Mouse (Mus musculus): ENCODE measurements around the gene Eea1. TPM values are rescaled to one million over a fixed set of nuclear protein-coding genes. Genes with fewer than 3 reads are reported as not detected.

Eea1 gene
- polyA plus RNA-seq, 1 experiment from 2014 or later: 13.5 TPM

DNA sequence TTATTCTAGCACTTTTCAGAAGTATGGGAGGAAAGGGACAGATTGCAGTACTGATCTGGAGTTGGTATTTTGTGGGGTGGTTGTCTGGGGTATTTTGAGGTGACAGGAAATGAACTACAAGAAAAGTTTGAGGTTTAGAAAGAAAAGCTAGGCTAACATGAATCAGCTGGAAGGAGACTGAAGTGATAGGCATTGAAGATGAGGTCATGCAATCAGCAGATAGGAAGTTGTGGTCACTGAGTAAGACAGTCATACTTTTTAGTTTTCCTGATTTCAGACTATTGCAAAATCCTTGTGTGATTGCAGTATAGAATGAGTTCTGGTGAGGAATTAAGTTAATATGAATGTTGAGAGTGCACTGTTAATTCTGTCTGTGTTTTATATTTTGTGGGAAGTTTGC lies 75.3 kb downstream of the Eea1 start:
- H3K36me3 ChIP-seq (ENCODE audit: control insufficient read depth, insufficient read depth, low read length): 0 out of 2 replicates have a peak, but pooled peaks cover 2% of the 10 kb centered on the region
- DNase-seq (ENCODE audit: low spot score) (no peak), ATAC-seq (ENCODE audit: insufficient read depth, low FRiP score, low TSS enrichment) (no peak)

DNA sequence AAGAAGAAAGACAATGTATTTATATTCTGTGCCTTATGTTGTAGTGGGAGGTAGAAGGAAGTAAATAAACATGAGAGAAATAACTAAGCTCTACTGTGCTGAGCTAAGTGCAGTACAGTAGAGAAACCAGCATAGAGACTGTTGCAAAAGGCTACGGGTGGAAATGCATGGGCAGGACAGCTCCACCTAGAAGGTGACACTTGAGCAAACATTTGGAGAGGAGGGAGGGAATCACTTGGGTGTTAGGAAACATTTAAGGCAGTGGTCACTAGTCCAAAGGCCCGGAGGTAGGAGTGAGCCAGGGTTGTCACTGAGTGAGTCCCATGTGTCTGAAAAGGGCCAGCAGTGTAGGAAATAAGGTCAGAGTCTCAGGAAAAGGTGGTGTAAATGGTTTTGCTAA lies 77.0 kb downstream of the Eea1 start:
- Histone ChIP-seq H3K36me3 (ENCODE audit: control insufficient read depth, insufficient read depth, low read length) (no peaks in the 10 kb centered on the region), H3K4me3 (ENCODE audit: low read depth, low read length) (no peak overlapping the region), H3K27me3 (ENCODE audit: control insufficient read depth, insufficient read depth, low read length) (no peaks in the 10 kb centered on the region), H3K4me1 (ENCODE audit: control insufficient read depth, insufficient read depth, low read length) (no peaks in the 10 kb centered on the region), H3K27ac (ENCODE audit: low read depth, low read length) (no peak overlapping the region), H3K4me2 (ENCODE audit: low read depth) (no peak overlapping the region), H3K9ac (ENCODE audit: low read length) (no peak overlapping the region), H3K9me3 (ENCODE audit: control insufficient read depth, low read length) (no peaks in the 10 kb centered on the region)
- ATAC-seq (ENCODE audit: insufficient read depth, low FRiP score, low TSS enrichment): no peak
- 90% methylated on average over 2 of the region's 2 CpGs for WGBS
- no peak for DNase-seq (ENCODE audit: low spot score)

More for the DNA sequence above, 75.3 kb downstream of the Eea1 start:
- H3K9ac ChIP-seq (ENCODE audit: low read length): no peak overlapping the region
- no peaks in the 10 kb centered on the region for H3K27me3 ChIP-seq (ENCODE audit: control insufficient read depth, insufficient read depth, low read length)
- H3K27ac ChIP-seq (ENCODE audit: low read depth, low read length): no peak overlapping the region
- no peaks in the 10 kb centered on the region for H3K9me3 ChIP-seq (ENCODE audit: control insufficient read depth, low read length)
- no peaks in the 10 kb centered on the region for H3K4me1 ChIP-seq (ENCODE audit: control insufficient read depth, insufficient read depth, low read length)
- no peak overlapping the region for H3K4me2 ChIP-seq (ENCODE audit: low read depth)
- no peak overlapping the region for H3K4me3 ChIP-seq (ENCODE audit: low read depth, low read length)

DNA sequence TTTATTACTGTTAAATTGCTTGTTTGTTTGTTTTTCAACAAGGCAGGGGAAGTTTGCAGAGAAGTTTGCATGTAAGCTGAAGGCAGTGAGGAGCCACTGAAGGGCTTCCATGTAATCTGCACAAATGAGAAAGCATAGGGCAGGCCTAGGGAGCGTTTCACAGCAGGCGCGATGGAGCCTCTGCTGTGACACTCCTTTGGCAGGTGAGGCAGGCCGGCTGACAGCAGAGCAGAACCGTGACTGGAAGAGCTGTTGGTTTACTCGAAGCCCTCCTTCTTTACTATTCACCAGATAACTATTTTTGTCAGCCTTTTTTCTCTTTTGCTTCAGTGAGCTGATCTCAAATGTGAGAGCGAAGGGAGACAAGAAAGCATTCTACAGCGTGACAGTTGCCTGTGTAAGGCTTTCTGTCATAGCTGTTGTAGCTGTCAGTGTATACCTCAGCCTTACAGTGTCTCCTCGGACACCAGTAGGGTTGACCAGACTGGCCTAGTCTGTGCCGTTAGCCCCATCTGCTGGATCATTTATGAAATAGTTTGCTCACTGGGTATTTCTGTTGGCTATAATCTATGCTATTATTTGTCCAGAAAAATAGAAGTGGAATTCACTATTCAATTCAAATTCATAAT lies 93.0 kb downstream of the Eea1 start:
- WGBS: 47% methylated on average over 10 of the region's 10 CpGs
- H3K4me2 ChIP-seq (ENCODE audit: low read depth): no peak overlapping the region
- H3K9ac ChIP-seq (ENCODE audit: low read length): no peak overlapping the region
- H3K27me3 ChIP-seq (ENCODE audit: control insufficient read depth, insufficient read depth, low read length): no peaks in the 10 kb centered on the region
- H3K4me1 ChIP-seq (ENCODE audit: control insufficient read depth, insufficient read depth, low read length): no peaks in the 10 kb centered on the region
- no peaks in the 10 kb centered on the region for H3K9me3 ChIP-seq (ENCODE audit: control insufficient read depth, low read length)
- no peak overlapping the region for H3K4me3 ChIP-seq (ENCODE audit: low read depth, low read length)
- no peak for ATAC-seq (ENCODE audit: insufficient read depth, low FRiP score, low TSS enrichment)
- no peak overlapping the region for H3K27ac ChIP-seq (ENCODE audit: low read depth, low read length)
- H3K36me3 ChIP-seq (ENCODE audit: control insufficient read depth, insufficient read depth, low read length): no peaks in the 10 kb centered on the region
- DNase-seq (ENCODE audit: low spot score): peak; percentile 43

DNA sequence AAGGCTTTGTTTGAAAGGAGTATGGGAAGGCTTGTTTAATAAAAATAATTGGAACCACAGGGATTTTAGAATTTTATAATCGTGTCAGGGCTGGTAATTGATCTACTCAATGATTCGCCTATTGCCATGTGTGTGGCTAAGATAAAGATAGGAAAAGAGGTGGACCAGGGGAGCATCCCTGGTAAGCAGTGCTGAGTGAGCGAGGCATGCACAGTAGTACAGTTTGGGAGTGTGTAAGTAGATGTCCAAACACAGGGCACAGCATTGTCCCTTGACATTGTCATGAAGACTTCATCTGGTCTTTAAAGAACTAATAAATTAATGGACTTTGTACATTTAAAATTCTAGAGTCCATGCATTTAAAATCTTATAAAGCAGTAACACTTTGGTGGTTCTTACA lies 93.7 kb downstream of the Eea1 start:
- Histone ChIP-seq H3K4me3 (ENCODE audit: low read depth, low read length) (no peak overlapping the region), H3K27ac (ENCODE audit: low read depth, low read length) (no peak overlapping the region), H3K27me3 (ENCODE audit: control insufficient read depth, insufficient read depth, low read length) (no peaks in the 10 kb centered on the region), H3K36me3 (ENCODE audit: control insufficient read depth, insufficient read depth, low read length) (no peaks in the 10 kb centered on the region), H3K4me2 (ENCODE audit: low read depth) (no peak overlapping the region), H3K9ac (ENCODE audit: low read length) (no peak overlapping the region), H3K4me1 (ENCODE audit: control insufficient read depth, insufficient read depth, low read length) (no peaks in the 10 kb centered on the region), H3K9me3 (ENCODE audit: control insufficient read depth, low read length) (no peaks in the 10 kb centered on the region)
- ATAC-seq (ENCODE audit: insufficient read depth, low FRiP score, low TSS enrichment) (no peak), DNase-seq (ENCODE audit: low spot score) (no peak)
- WGBS: 79% methylated on average over 3 of the region's 3 CpGs

DNA sequence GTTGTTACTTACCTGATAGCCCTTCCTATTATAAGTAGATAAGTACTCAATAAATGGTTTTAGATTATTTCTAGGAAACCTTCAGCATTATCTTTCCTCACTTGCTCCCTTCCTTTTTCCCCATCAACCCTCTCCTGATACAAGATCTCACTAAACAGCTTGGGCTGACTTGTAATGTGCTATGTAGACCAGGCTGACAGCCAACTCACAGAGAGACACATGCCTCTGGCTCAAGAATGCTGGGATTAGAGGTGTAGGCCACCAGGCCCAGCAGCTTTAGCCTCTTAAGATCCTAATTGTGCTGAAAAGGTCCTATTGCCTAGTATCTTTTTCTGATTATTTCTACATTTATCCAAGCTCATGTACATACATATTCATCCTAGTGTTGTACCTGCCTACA lies 95.5 kb downstream of the Eea1 start:
- no peaks in the 10 kb centered on the region for H3K27me3 ChIP-seq (ENCODE audit: control insufficient read depth, insufficient read depth, low read length)
- H3K9ac ChIP-seq (ENCODE audit: low read length): no peak overlapping the region
- no peak overlapping the region for H3K27ac ChIP-seq (ENCODE audit: low read depth, low read length)
- DNase-seq (ENCODE audit: low spot score): no peak
- no peak overlapping the region for H3K4me3 ChIP-seq (ENCODE audit: low read depth, low read length)
- no peaks in the 10 kb centered on the region for H3K9me3 ChIP-seq (ENCODE audit: control insufficient read depth, low read length)
- H3K4me2 ChIP-seq (ENCODE audit: low read depth): no peak overlapping the region
- H3K4me1 ChIP-seq (ENCODE audit: control insufficient read depth, insufficient read depth, low read length): no peaks in the 10 kb centered on the region
- no peaks in the 10 kb centered on the region for H3K36me3 ChIP-seq (ENCODE audit: control insufficient read depth, insufficient read depth, low read length)
- no peak for ATAC-seq (ENCODE audit: insufficient read depth, low FRiP score, low TSS enrichment)

DNA sequence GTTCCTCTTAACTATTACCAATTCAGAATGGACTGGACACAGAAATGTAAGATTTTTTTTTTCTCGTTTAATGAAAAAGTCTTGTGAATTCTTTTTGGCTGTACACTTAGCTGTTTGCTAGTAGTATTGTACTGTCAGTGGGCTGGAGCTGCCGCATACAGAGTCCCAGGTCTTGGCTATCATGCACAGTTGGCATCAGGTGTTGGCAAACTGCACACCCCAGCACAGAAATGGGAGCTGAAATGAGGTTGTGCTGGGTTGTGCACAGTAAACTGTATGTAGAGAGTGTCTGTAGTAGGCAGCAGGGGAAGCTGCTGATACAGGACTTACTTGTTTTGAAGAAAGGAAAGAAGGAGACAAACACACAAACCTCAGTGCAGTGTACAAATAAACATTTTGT lies 103.8 kb downstream of the Eea1 start:
- H3K27me3 ChIP-seq (ENCODE audit: control insufficient read depth, insufficient read depth, low read length): no peaks in the 10 kb centered on the region
- WGBS: 89% methylated on average over 2 of the region's 2 CpGs
- no peak for DNase-seq (ENCODE audit: low spot score)

DNA sequence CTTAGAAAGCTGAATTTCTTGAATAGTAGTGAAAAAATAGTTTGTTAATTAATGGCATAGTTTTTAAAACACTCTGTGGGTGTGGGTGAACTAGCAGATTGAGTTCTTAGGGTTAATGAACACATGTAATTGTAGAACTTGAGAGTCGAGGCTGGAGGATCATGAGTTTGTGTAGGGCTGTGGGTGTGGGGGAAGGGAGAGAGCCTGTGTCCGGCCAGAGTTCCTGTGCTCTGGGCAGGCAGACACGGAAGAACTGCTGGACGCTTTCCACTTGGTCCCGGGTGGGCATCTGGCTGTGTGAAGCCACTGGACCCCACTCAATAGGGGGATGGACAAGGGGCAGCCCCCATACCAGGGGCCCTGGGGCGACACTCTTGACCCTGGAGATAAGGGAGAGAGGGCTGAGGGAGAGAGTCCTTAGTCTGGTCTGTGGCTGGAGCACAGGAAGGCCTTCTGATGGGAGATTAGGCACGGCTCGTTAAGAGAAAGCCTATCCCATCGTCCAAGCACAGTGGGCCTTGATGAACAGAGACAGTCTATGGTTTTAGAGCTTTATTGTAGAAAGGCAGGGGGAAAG lies 107.6 kb downstream of the Eea1 start:
- Histone ChIP-seq H3K9ac (ENCODE audit: low read length) (no peak overlapping the region), H3K4me3 (ENCODE audit: low read depth, low read length) (no peak overlapping the region), H3K27me3 (ENCODE audit: control insufficient read depth, insufficient read depth, low read length) (no peaks in the 10 kb centered on the region), H3K4me2 (ENCODE audit: low read depth) (no peak overlapping the region), H3K9me3 (ENCODE audit: control insufficient read depth, low read length) (no peaks in the 10 kb centered on the region), H3K4me1 (ENCODE audit: control insufficient read depth, insufficient read depth, low read length) (no peaks in the 10 kb centered on the region), H3K27ac (ENCODE audit: low read depth, low read length) (no peak overlapping the region), H3K36me3 (ENCODE audit: control insufficient read depth, insufficient read depth, low read length) (no peaks in the 10 kb centered on the region)
- WGBS: 42% methylated on average over 9 of the region's 9 CpGs
- no peak for DNase-seq (ENCODE audit: low spot score)
- no peak for ATAC-seq (ENCODE audit: insufficient read depth, low FRiP score, low TSS enrichment)

More for the DNA sequence above, 103.8 kb downstream of the Eea1 start:
- Histone ChIP-seq H3K27ac (ENCODE audit: low read depth, low read length) (no peak overlapping the region), H3K4me1 (ENCODE audit: control insufficient read depth, insufficient read depth, low read length) (no peaks in the 10 kb centered on the region), H3K4me2 (ENCODE audit: low read depth) (no peak overlapping the region), H3K9ac (ENCODE audit: low read length) (no peak overlapping the region), H3K4me3 (ENCODE audit: low read depth, low read length) (no peak overlapping the region), H3K36me3 (ENCODE audit: control insufficient read depth, insufficient read depth, low read length) (no peaks in the 10 kb centered on the region), H3K9me3 (ENCODE audit: control insufficient read depth, low read length) (no peaks in the 10 kb centered on the region)
- ATAC-seq (ENCODE audit: insufficient read depth, low FRiP score, low TSS enrichment): no peak

DNA sequence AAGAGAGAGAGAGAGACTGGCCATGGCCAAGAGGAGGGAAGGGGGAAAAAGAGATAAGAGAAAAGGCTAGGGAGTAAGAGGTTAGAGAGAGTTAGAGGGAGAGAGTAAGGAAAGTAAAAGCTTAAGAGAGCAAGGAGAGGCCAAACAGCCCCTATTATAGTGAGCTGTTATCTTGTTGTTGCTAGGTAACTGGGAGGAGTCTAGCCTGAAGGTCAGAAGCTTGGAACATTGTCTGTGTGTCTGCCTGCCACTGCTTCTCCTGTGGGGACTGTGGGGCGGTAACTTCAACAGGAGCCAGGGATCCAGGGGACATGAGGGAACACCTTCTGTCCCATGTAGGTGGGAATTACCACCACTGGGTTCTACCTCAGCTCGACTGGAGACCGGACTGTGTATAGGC lies 108.1 kb downstream of the Eea1 start:
- ATAC-seq (ENCODE audit: insufficient read depth, low FRiP score, low TSS enrichment) (no peak), DNase-seq (ENCODE audit: low spot score) (no peak)
- Histone ChIP-seq H3K4me2 (ENCODE audit: low read depth) (no peak overlapping the region), H3K9ac (ENCODE audit: low read length) (no peak overlapping the region), H3K4me1 (ENCODE audit: control insufficient read depth, insufficient read depth, low read length) (no peaks in the 10 kb centered on the region), H3K27ac (ENCODE audit: low read depth, low read length) (no peak overlapping the region), H3K4me3 (ENCODE audit: low read depth, low read length) (no peak overlapping the region), H3K27me3 (ENCODE audit: control insufficient read depth, insufficient read depth, low read length) (no peaks in the 10 kb centered on the region), H3K36me3 (ENCODE audit: control insufficient read depth, insufficient read depth, low read length) (no peaks in the 10 kb centered on the region), H3K9me3 (ENCODE audit: control insufficient read depth, low read length) (no peaks in the 10 kb centered on the region)
- 90% methylated on average over 3 of the region's 3 CpGs for WGBS

DNA sequence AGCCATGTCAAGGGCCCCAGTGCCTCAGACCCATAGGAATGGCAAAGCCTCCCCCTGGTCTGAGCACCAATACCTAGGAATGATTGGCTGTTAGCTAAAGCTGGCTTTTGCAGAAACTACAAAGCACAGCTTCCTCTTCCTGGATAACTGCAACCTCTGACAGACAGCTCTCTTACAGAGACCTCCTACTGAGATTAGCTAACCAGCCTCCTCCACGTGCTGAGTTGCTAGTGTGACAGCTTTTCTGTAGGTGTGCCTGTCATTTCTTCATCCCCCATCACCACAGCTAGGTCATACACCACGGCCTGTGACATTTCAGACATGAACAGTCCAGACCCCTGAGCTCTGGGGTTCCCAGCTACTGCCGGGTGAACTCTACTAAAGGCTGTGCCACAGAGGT lies 126.9 kb downstream of the Eea1 start:
- DNase-seq (ENCODE audit: low spot score): no peak
- 64% methylated on average over 3 of the region's 3 CpGs for WGBS

More for the DNA sequence above, 126.9 kb downstream of the Eea1 start:
- Histone ChIP-seq H3K27ac (ENCODE audit: low read depth, low read length) (no peak overlapping the region), H3K27me3 (ENCODE audit: control insufficient read depth, insufficient read depth, low read length) (no peaks in the 10 kb centered on the region), H3K9ac (ENCODE audit: low read length) (no peak overlapping the region), H3K9me3 (ENCODE audit: control insufficient read depth, low read length) (no peaks in the 10 kb centered on the region), H3K4me3 (ENCODE audit: low read depth, low read length) (no peak overlapping the region), H3K4me2 (ENCODE audit: low read depth) (no peak overlapping the region), H3K4me1 (ENCODE audit: control insufficient read depth, insufficient read depth, low read length) (no peaks in the 10 kb centered on the region), H3K36me3 (ENCODE audit: control insufficient read depth, insufficient read depth, low read length) (no peaks in the 10 kb centered on the region)
- no peak for ATAC-seq (ENCODE audit: insufficient read depth, low FRiP score, low TSS enrichment)
